Mouse (Mus musculus) mouse embryonic stem cell (cell line): ENCODE results near the gene Trmt5.

Source experiments
- in situ Hi-C, 2 experiments: fragments of 300-500 bp; cut with MboI; formaldehyde crosslinking; loops; 1 replicate in 1 of 2; 3 replicates in 1 of 2; pipeline ENCODE4 v1.14.3; 2019 to 2020; ENCODE audit warnings: low sequenced_read_pairs in 2 of 2, low pct_unique_long_range_greater_than_20kb in 1 of 2, mixed read lengths in 1 of 2; ENCODE audit not compliant: unreplicated experiment in 1 of 2

The Trmt5 gene

DNA sequence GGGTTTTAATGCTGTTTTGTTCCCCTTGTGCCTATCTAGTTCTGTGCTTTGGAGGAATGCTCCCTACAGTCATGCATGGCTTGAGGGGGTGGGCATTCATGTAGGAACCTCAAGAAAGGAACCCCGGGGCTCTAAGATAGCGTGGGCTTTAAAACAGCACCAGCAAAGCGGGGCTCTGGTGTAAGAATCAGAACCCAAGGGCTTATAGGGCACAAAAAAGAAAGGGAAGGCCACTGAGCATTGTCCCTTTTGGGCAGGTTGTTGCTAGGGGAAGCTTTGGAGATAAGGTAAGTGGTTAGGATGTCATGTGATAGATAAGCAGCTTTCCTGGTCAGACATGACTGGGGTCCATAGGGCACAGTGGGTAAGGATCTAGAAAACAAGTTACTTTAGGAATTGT, 2.1 kb upstream of the Trmt5 start:
- in situ Hi-C loops: no loop called here

DNA sequence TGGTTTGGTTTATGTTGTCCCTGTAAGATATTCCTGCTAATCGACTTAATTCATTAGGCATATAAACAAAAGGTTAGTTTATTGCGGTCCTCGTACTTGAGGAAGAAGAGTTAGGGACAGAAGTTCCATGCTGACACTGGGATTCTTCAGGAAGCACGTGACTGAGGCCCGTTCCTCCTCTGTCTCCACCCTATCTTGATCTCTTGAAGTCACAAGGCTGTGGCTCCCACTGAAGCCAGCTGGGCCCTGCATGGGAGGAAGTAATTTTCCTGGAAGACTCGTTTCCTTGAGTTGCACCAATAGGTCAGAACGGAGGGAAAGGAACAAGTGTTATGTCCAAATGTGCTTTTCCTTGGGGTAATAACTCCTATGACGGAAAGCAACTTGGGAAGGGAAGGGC, 1.1 kb upstream of the Trmt5 start:
- in situ Hi-C loops: no loop called here

DNA sequence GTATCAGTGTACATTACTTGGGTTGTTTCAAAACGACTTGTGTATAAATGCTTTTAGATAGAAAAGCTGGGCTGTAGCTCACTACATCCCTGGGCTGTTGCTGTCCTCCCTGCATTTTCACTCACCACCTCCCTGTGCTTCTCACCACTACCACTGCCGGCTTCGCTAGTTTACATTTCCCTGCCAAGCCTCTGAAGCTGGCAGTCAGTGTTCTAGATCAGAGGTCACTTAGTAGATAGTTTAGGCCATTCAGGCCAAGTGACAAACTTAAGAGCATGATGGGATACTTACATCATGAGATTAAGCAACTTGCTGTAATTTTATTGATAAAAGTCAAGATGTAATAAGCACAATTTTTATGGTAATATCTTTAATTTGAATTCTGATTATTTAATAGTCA, 11.6 kb downstream of the Trmt5 start:
- in situ Hi-C loops: no loop called here

DNA sequence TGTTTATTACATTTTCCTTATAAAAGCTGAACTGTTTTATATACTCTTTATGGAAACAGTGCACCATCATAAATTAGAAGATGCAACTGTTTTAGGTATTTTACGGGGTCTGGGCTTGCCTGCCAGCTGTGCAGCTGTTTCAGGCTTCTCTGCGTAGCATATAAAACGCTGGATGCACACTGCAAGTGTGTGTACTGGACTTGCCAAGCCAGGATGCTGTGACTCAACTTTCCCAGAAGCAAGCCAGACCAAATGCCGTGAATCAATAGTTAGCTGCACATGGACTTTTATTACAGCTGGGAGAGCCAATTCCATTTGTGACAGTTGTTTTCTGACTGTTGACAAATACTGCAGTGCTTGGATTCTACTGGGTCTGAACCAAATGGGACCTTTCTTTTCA, 16.6 kb downstream of the Trmt5 start:
- in situ Hi-C loops: no loop called here

DNA sequence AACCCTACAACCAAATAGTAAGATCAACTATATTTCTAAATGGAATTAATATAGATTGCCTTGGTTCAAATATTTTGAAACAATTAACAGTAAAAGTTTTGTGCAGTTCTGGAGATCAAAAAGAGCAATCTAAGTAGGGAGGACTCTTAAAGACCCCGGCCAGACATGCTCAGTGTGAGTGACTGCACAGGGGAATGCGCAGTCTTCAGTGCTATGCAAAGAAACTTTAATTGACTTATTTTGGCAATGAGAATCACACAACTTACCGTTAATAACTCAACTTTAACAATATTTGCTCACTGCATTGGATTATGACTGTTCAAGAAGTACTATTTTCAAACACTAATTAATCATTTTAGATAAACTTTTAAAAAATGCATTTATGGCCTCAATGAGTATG, 17.0 kb downstream of the Trmt5 start:
- in situ Hi-C loops: no loop called here

DNA sequence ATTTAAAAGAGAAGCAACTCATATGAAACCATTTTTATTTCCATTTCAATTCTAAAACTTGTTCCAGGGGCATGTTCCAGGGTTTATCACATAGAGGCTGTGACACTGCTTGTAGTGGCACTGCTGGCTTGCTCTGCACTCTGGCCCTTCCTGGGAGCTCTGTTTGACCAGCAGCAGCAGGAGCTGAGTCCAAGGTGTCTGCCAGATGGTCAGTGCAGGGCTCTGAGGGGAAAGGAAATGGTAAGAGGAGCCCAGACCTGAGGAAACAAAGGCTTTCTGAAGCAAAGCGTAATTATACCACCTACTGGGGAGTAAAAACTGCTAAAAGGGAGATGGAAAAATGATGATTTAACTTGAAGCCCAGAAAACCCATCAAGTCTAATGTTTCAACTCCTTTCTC, 18.0 kb downstream of the Trmt5 start:
- in situ Hi-C loops: no loop called here

DNA sequence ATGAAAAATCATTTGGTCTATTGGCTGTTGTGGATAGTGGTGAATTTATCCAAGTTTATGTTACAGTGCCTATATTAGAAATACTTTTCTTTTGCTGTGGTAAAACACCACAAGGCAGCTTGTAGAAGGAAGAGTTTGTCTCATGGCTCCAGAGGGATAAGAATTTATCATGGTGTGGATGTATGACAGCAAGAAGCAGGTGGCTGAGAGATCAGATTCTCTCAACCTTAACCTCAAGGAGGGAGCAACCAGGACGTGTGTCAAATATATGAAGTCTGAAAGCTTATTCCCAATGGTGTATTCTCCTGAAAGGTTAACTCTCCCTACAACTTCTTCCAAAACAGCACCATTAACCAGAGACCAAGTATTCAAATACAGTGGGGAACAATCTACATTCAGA, 19.9 kb downstream of the Trmt5 start:
- in situ Hi-C loops: no loop called here

DNA sequence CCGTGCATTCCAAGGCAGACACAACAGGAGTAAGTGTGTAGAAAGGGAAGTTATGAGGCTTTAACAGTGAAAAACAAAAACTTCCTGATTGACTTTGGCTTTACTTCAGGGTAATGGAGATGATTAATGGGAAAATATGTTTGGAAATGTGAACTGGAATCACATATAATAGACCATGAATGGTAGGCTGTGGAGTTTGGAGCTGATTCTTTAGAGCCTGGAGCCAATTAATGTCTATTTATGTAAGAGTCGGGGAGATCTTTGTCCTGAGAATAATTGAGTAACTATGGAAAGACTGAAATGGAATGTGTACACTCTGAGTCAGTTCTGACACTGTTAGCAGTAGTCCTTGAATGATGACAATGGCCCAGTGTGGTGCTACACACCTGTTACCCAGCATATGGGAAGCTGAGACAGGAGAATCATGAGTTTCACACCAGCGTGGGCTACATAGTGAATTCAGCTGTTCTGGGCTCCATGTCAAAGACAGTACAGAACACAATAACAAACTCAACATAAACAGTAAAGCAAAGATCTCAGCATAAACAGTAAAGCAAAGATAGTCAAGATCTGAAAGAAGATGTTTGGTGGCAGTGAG, 21.0 kb downstream of the Trmt5 start:
- in situ Hi-C loops: no loop called here

DNA sequence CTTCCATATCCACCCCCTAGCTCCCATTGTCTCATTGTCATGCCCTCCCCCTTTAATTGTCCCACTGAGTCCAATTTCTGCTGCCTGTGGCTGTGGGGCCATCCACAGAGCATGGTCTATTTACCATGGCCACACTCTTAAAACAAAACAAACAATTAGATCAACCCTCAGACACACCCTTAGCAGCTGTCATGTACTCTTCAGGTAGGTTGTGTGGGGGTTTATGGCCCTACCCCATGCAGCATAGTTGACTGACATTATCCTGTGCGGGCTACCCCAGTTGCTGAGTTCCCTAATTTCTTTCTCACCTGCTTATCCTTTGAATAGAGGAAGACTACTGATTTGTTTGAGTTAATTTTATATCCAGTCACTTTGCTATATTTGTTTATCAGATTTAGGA, 26.2 kb downstream of the Trmt5 start:
- in situ Hi-C loops: no loop called here

DNA sequence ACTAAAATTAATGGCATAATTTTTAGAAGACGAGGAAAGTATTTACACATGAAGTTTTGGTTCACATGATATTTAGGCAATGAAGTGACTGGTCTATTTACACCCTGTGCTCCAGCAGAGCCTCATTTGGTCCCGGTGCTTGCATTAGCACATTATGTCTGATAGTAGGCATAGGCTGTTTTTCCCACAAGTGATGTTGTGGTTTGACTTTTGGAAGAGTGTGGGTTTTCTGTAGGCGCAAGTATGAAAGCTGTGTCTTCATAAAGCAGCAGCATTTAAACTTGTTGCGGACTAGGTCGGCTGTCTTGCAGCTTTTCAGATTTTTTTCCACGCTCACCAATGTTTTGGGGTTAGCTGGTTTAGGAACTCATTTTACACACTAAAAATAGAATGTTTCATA, 27.2 kb downstream of the Trmt5 start:
- in situ Hi-C loops: no loop called here

DNA sequence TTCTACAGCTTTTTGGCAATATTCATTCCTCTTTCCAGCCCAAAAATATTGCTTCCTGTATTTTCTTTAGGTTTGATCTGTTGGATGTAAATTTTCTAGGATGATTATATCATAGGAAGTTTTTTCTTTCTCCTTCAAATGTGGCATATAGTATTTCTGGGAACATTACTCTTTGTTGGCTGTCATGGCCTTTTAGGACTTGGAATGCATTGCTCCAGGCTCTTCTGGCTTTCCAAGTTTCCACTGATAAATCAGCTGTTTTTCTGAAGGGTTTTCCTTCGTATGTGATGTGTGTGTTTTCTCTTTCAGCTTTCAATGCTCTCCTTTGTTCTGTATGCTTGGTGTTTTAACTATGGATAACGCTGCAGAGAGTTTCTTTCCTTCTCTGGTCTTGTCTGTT, 31.5 kb downstream of the Trmt5 start:
- in situ Hi-C loops: no loop called here

DNA sequence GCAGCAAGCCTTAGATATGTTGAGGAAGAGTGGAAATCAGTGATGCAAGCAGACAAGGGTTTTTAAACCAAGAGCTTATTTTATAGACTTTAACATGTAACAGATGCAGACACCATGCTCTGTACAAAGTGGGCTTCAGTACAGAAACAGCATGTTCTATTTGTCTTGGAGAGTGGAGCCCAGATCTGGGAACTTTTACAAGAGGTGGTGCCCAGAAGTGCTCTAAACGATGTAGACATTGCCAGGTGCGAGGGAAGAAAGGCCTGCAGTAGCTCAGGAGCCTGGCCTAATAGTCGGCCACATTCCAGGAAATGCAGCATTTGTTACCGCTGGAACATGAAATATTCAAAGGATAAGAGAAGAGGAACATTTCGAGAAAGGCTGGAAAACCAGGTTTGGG, 40.8 kb downstream of the Trmt5 start:
- in situ Hi-C loops: no loop called here

DNA sequence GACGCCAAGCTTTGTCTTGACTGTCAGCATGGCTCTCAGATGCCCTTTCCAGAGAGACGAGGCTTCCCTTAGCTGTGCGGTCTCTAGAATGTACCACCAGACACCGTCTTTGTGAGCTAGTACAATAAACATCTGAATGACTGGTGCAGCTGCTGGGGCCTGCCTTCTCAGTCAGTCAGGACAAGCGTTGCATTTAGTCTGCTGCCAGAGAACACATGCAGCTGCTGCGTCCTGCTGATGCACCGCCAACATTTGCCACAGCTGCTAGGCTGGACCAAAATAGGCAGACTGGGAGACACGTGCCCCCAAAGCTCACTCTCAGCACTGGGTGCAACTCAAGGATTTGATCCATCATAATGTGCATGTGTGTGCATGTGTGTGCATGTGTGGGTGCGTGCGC, 44.5 kb downstream of the Trmt5 start:
- in situ Hi-C loops: no loop called here

DNA sequence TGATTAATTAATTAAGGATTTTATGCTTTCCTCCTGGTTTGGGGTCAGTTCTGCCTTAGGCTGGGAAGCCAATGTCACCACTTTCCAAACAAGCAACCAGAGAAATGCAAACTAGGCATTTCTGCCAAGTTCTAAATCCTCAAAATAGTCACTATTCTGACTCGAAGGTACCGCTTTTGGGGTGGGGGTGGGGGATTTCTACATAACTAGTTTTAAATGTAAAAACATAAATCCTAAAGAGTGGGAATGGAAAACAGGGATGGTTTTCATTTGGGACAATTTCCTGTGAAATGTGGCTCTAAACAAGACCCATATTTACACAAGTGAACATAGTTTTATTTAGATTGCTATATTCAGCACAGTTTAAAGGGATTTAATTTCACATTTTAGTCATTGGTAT, 53.9 kb downstream of the Trmt5 start:
- in situ Hi-C loops: no loop called here

DNA sequence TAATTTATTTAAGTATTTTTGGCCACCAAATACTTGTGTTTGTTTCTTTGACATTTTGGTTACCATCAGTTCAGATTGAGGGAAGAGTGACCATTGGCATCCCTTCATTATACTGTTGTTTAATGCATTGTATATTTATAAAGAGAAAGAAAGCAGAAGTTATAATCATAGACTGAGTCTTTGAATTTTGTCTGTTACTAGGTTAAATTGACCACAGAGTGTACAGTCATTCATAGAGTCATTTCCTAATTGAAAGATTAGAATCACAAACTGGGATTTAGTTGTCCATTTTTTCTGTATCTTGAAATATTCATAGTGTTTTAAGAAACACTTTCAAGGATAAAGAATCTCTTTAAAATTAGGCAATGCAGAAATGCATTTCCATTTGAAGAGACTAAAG, 55.0 kb downstream of the Trmt5 start:
- in situ Hi-C loops: no loop called here

DNA sequence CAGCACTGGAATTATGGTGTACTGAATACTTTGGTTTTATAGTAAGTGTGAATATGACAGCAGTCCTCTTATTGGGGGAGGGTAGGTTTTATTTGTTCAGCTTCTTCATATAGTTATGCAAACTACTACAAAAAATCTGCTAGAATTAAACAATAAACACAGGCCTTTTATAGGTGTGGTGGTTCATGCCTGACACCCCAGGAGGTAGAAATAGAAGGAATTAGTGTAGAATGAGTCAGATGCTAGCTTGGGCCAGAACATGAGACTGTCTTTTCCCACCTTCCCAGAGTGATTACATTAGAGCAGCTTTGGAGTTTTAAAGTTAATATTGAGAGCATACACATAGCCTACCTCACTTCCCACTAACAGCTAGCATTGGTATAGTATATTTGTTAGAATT, 56.3 kb downstream of the Trmt5 start:
- in situ Hi-C loops: no loop called here
